Mouse (Mus musculus) spleen, postnatal 36 days (tissue): ENCODE measurements around the gene Rnasel.

Experiments used
- DNase-seq, 2 experiments: peaks; one replicate each; pipeline ENCODE4 v3.0.0; 2022; ENCODE audit warnings: low spot score in 2 of 2, mixed read lengths in 1 of 2

Rnasel gene

DNA sequence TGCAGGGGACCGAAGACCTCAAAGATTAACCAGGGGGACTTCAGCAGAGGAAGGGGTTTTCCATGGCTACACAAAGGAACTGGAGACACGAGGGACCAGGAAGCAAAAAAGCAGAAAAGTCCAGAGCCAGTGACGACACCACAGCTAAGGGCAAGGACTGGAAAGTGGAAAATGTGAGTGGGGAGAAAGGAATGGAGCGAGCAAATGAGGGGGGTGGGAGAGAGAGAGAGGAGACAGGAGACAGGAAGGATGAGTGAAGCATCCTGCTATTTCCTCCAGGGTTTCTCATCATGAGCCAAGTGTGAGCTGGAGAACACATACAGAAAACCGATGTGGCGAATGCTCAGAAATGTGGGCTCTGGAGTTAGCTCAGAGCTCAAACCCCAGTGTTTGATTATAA is 13.1 kb upstream of the Rnasel start:
- no peak for DNase-seq

- no peak for DNase-seq
Measured at GRCm38 (mm10) chr1:153737101-153738085, 11.8 kb upstream of the Rnasel start.

DNA sequence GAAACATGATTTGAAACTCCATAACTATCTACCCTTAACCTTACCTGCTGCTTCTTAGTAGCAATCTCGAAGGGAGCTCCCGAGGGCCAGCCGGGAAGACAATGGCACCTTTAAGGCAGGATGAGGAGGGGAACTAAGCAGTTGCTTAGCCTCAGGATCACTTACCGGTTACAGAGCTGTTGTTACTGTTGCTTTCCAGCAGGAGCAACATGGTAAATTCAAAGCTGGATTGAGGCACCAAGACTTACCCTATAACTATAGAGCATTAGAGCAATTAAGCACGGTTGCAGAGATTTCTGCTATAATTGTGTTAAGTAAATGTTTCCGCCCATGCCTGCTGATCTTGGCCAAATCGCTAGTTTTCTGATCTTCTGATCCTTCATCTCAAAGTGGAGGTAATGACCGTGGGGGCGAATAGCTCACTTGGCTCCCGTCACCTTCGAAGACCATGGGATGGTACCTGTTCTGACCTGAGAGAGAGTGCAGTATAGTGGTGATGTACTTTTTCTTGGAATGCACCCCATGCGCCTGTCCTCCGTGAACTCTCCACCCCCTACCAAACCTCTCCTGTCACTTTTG is 9.7 kb upstream of the Rnasel start:
- DNase-seq = no peak

- peak; percentile 80 to 81 for DNase-seq
Measured at GRCm38 (mm10) chr1:153740145-153740544, 9.1 kb upstream of the Rnasel start, which contains the start of gene Rgs16. Rgs16 (plus strand) TSS chr1:153740349.

GRCm38 (mm10) chr1:153740775-153741400 is 8.3 kb upstream of the Rnasel start:
- DNase-seq = no peak

- no peak for DNase-seq
Measured at GRCm38 (mm10) chr1:153741551-153742316, 7.5 kb upstream of the Rnasel start.

DNA sequence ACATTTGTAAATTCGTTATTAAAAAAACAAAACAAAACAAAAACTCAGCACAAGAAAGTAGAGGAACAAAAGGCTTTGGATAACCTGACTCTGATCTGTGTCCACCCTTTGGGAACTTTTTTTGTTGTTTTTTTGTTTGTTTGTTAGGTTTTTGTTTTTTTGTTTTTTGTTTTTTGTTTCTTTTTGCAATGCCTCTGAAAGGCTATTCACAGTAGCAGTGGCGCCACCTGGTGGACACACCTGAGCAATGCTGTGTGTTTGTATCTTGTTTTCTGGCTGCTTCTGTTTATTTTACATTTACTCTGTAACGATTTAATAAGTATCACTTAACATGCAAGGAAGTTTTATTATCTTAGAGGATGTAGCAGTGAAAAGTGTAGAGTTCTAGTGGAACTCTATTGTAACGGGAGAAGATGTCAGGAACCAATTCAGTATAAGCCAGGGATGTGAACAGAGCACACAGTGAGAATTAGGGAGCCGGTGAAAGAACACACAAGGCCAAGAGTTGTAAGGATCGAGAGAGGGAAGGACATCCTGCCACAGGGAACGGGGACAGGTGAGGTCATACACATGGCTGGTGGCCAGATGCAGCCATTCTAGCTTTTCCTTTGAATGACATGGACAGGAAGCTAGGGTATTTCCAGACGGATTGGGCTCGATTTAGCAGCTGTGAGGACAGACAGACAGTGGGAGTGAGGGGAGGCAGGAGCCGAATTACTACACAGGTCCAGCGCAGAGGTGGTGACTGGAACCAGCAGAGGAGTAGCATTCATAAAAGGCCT is 6.7 kb upstream of the Rnasel start:
- peak; percentile 34 to 64 for DNase-seq

DNA sequence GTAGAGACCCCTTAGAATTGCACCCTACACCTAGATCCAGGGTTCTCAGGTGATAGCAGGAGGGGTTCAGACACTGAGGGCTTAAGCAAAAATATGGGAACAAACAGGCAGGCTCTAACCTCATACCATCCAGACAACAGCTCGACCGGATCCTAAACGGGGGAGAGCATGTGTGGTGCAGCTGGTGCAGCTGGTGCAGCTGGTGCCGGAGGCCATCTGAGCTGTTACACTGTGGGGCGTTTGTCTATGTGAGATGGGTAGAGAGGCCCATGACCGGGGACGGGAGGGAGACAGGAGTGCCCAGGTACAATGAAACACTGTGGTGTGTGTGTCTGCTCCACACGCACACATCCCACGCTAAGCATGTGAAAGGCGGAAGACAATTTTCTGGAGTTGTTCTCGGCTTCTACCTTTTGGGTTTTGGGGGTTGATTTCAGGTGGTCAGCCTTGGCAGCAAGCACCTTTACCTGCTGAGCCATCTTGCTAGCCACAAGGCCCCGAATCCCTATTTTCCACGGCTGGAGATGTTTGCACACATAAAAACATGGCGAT is 3.0 kb upstream of the Rnasel start:
- no peak for DNase-seq

DNA sequence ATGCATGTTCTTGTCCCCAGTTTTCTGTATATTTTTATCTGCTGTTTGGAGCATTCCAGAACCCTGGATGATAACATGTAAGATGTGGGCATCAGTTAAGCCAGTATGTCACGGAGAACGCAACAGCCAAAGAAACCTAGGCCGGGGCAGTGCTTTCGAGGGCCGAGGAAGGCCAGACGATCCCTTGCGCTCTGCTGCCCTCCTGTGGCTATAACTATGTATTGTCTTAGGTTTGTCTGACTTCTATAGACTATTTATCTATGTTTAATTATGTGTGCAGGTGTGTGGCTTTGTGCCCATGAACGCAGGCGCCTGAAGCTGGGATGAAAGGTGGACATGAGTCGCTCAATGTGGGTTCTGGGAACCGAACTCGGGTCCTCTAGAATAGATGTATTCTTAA is 2.5 kb upstream of the Rnasel start:
- DNase-seq = peak; percentile 61 to 70

DNA sequence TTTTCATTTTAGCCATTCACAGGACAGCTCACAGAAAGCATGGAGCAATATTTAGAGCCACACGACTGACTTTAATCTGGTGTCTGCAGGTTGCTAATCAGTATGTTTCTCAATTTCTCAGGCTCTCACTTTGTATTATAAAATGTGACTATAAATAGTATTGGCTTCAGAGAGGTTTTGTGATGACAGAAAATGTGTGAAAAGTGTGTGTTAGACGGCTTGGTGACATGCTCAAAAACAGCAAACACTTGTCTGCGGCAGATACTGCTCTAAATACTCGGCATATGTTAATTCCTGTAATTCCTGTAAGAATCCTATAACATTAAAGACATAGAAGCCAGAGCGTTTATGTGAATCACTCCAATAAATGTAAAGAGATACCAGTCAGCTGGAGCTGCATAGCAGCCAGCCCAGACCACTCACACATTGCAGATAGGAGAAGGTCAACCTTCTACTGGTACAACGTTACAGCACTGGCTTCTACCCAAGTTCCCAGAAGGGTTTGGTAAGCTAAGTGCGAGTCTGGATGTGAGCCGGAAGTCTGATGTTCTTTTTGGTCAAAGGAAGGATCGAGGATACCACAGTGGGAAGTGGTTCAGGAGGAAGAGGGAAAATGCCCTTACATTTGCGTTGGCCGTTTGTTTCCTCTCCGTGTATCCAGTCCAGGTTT is 1.2 kb upstream of the Rnasel start:
- DNase-seq = no peak

DNA sequence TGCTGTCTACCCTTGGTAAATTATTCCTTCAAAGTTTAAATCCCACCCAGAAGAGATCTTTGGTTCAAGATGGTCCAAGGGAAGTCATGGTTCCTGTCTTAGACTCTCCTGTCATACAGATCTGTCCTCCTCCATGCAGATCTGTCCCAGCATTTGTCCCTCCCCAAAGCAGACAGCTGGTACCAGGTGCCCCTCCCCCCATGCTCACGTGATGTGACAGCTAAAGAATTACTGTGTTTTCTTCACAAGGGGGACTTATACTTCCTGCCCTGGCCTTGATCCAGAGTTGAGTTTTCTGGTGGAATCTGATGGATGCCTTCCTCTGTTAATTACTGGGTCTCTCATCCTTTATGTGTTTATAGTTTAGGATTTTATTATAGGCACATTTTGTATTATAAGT is 677 bp upstream of the Rnasel start:
- DNase-seq = peak; percentile 44 to 67

DNA sequence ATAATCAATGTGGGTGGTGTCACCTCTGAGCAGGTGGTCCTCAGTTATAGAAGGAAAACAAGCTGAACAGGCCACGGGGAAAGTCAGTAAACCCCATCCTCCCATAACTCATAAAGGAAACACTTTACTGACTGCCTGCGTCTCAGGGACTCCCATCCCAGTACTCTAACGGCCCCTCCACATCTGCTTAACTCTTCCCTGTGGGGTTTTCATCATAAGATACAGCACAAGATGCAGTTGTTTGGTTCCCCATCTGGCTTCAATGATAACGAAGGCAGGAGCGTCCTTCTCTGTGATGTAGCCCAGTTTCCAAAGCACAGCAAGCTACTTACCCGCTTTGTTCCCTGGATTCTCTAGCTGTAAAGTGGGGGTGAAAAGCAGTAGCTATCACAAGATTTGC is 828 bp downstream of the Rnasel start:
- DNase-seq = peak; percentile 14 to 46

GRCm38 (mm10) chr1:153751763-153752301 is 2.6 kb downstream of the Rnasel start:
- DNase-seq = peak; percentile 52 to 62

GRCm38 (mm10) chr1:153752521-153752920 is 3.3 kb downstream of the Rnasel start:
- peak in 1 of 2 experiments; percentile 36 for DNase-seq

GRCm38 (mm10) chr1:153753725-153754464 is 4.7 kb downstream of the Rnasel start:
- no peak for DNase-seq

- DNase-seq = no peak
Measured at GRCm38 (mm10) chr1:153764136-153764535, 14.9 kb downstream of the Rnasel start.

- no peak for DNase-seq
Measured at GRCm38 (mm10) chr1:153766298-153766697, 17.1 kb downstream of the Rnasel start.

DNA sequence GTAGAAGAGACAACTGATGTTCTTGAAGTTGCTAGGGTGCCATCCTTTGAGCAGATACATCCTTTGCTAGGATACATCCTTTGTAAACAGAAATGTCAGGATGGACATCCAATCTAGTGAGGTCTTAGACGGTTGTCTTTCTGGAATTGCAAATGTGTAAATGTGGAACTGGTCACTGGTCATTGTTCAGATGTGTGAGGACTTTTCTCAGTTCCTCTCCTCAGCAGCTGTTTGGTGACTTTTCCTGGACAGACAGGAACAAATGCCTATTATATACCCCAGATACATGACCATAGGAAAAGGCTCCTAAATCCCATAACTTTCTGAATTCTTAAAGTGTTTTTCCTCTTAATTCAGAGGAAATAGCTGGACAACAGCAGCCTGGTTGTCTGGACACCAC is 18.1 kb downstream of the Rnasel start:
- no peak for DNase-seq

DNA sequence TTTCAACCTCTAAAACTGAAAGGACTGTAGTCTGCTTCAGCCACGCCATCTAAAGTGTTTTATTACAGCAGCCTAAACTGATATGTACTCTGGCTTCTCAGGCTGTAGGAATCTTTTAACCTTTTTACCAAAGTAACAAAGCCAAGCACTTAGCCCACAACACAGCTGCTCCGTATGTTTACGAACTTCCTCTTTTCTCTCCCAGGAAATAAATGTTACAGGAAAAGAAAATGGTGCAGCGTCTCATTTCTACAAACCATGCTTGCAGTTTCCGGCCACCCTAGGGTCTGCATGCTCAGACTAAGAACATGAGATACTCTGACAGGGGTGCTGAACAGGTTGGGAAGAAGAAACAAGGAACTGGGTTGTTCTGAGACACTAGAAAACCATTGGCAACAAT is 19.2 kb downstream of the Rnasel start:
- DNase-seq = no peak
